Mouse (Mus musculus): ENCODE results near the gene Smarcc2. TPM values are rescaled to one million over a fixed set of nuclear protein-coding genes. Genes with fewer than 3 reads are reported as not detected.

Gene Smarcc2
- polyA plus RNA-seq, 1 experiment from 2014 or later, result 22.6 TPM

DNA sequence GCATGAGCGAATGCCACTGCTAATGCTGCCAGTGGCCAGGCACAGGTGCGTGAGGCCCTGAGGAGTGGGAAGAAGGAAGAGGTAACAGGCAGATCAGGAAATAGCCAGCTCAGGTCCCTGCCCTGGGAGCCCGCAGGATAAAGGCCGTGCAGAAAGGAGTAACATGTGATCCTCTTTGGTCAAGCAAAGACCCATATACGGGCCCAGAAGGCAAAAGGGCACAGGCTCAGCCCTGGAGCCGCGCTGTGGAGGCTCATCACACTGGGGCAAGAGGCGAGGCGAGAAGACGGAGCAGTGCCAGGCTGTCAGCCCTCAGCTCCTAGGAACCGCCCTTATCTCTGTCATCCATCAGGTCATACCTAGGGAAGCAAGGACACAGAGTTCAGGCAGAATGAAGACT is 51.3 kb downstream of the Smarcc2 start:
- no peak overlapping the region for H3K4me3 ChIP-seq (ENCODE audit: low read depth, low read length)

GRCm38 (mm10) chr10:128511189-128511588 is 52.1 kb downstream of the Smarcc2 start:
- no peaks in the 10 kb centered on the region for H3K9me3 ChIP-seq (replicated peaks; ENCODE audit: control insufficient read depth, low read length)
- peaks cover 22% of the 10 kb centered on the region for H3K4me1 ChIP-seq (ENCODE audit: control insufficient read depth, low read depth, low read length)
- H3K27ac ChIP-seq (ENCODE audit: low read length), result no peak overlapping the region
- H3K36me3 ChIP-seq (ENCODE audit: control insufficient read depth, insufficient read depth), result no peaks in the 10 kb centered on the region; the same call in 1 of the 2 replicates
- WGBS (ENCODE audit: insufficient replicate concordance), result 67% methylated on average over 9 of the region's 9 CpGs
- peak; percentile 44; the same call in 1 of the 2 replicates for ATAC-seq (ENCODE audit: low read depth)
- H3K27me3 ChIP-seq (ENCODE audit: control insufficient read depth, insufficient read depth, low read depth, low read length), result no peaks in the 10 kb centered on the region
- H3K4me3 ChIP-seq (ENCODE audit: low read depth, low read length), result no peak overlapping the region
- H3K9ac ChIP-seq (ENCODE audit: low read depth, low read length), result no peak overlapping the region
- no peak overlapping the region for H3K4me2 ChIP-seq (ENCODE audit: low read depth, low read length)

More for the DNA sequence above, 51.3 kb downstream of the Smarcc2 start:
- no peaks in the 10 kb centered on the region; the same call in 1 of the 2 replicates for H3K36me3 ChIP-seq (ENCODE audit: control insufficient read depth, insufficient read depth)
- no peaks in the 10 kb centered on the region for H3K27me3 ChIP-seq (ENCODE audit: control insufficient read depth, insufficient read depth, low read depth, low read length)
- 83% methylated on average over 11 of the region's 11 CpGs for WGBS (ENCODE audit: insufficient replicate concordance)
- no peak overlapping the region for H3K4me2 ChIP-seq (ENCODE audit: low read depth, low read length)
- no peaks in the 10 kb centered on the region for H3K9me3 ChIP-seq (replicated peaks; ENCODE audit: control insufficient read depth, low read length)
- no peak for ATAC-seq (ENCODE audit: low read depth)
- H3K9ac ChIP-seq (ENCODE audit: low read depth, low read length), result no peak overlapping the region
- peaks cover 17% of the 10 kb centered on the region for H3K4me1 ChIP-seq (ENCODE audit: control insufficient read depth, low read depth, low read length)
- H3K27ac ChIP-seq (ENCODE audit: low read length), result no peak overlapping the region

DNA sequence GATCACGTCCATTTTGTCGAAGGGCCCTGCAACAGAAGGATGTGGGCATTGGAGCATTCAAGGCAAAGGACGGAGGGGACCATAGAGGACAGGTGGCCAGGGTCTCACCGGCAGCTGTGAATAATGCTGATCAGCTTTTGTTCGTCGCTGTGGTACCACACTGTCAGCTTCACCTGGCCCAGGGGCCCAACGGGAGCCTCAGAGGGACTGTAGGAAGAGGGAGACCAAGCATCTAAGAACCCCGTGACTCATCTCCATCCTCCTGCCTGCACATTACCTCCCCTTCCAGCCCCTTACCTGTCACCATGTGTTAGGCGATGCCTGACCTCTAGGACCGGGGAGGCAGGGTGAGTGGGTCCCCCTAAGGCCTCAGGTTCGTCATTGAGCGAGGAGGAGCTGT is 52.7 kb downstream of the Smarcc2 start:
- Histone ChIP-seq H3K4me2 (ENCODE audit: low read depth, low read length) (no peak overlapping the region), H3K27ac (ENCODE audit: low read length) (no peak overlapping the region), H3K36me3 (ENCODE audit: control insufficient read depth, insufficient read depth) (no peaks in the 10 kb centered on the region; the same call in 1 of the 2 replicates), H3K4me1 (ENCODE audit: control insufficient read depth, low read depth, low read length) (peaks cover 25% of the 10 kb centered on the region), H3K9ac (ENCODE audit: low read depth, low read length) (no peak overlapping the region), H3K27me3 (ENCODE audit: control insufficient read depth, insufficient read depth, low read depth, low read length) (no peaks in the 10 kb centered on the region), H3K9me3 (replicated peaks; ENCODE audit: control insufficient read depth, low read length) (no peaks in the 10 kb centered on the region), H3K4me3 (ENCODE audit: low read depth, low read length) (no peak overlapping the region)
- 87% methylated on average over 12 of the region's 12 CpGs for WGBS (ENCODE audit: insufficient replicate concordance)
- no peak for ATAC-seq (ENCODE audit: low read depth)

- Histone ChIP-seq H3K9ac (ENCODE audit: low read depth, low read length) (no peak overlapping the region), H3K36me3 (ENCODE audit: control insufficient read depth, insufficient read depth) (peaks cover 7% of the 10 kb centered on the region), H3K4me3 (ENCODE audit: low read depth, low read length) (no peak overlapping the region), H3K4me2 (ENCODE audit: low read depth, low read length) (no peak overlapping the region), H3K4me1 (ENCODE audit: control insufficient read depth, low read depth, low read length) (peaks cover 28% of the 10 kb centered on the region), H3K9me3 (replicated peaks; ENCODE audit: control insufficient read depth, low read length) (no peaks in the 10 kb centered on the region), H3K27me3 (ENCODE audit: control insufficient read depth, insufficient read depth, low read depth, low read length) (no peaks in the 10 kb centered on the region), H3K27ac (ENCODE audit: low read length) (no peak overlapping the region)
- WGBS (ENCODE audit: insufficient replicate concordance), result 69% methylated on average over 4 of the region's 4 CpGs
- ATAC-seq (ENCODE audit: low read depth), result peak; percentile 40
These were observed 56.0 kb downstream of the Smarcc2 start for GRCm38 (mm10) chr10:128515044-128515443.

- Histone ChIP-seq H3K4me2 (ENCODE audit: low read depth, low read length) (no peak overlapping the region), H3K4me3 (ENCODE audit: low read depth, low read length) (no peak overlapping the region), H3K4me1 (ENCODE audit: control insufficient read depth, low read depth, low read length) (peaks cover 20% of the 10 kb centered on the region), H3K9me3 (replicated peaks; ENCODE audit: control insufficient read depth, low read length) (no peaks in the 10 kb centered on the region), H3K27me3 (ENCODE audit: control insufficient read depth, insufficient read depth, low read depth, low read length) (no peaks in the 10 kb centered on the region), H3K9ac (ENCODE audit: low read depth, low read length) (no peak overlapping the region), H3K36me3 (ENCODE audit: control insufficient read depth, insufficient read depth) (peaks cover 9% of the 10 kb centered on the region), H3K27ac (ENCODE audit: low read length) (no peak overlapping the region)
- 64% methylated on average over 20 of the region's 20 CpGs for WGBS (ENCODE audit: insufficient replicate concordance)
- ATAC-seq (ENCODE audit: low read depth), result peak; percentile 12; the same call in 1 of the 2 replicates
These were observed 57.0 kb downstream of the Smarcc2 start for GRCm38 (mm10) chr10:128516029-128516428.

GRCm38 (mm10) chr10:128516677-128517076 is 57.6 kb downstream of the Smarcc2 start:
- Histone ChIP-seq H3K36me3 (ENCODE audit: control insufficient read depth, insufficient read depth) (peaks cover 9% of the 10 kb centered on the region), H3K4me2 (ENCODE audit: low read depth, low read length) (no peak overlapping the region), H3K4me3 (ENCODE audit: low read depth, low read length) (no peak overlapping the region), H3K9ac (ENCODE audit: low read depth, low read length) (no peak overlapping the region), H3K27ac (ENCODE audit: low read length) (no peak overlapping the region), H3K27me3 (ENCODE audit: control insufficient read depth, insufficient read depth, low read depth, low read length) (no peaks in the 10 kb centered on the region), H3K9me3 (replicated peaks; ENCODE audit: control insufficient read depth, low read length) (no peaks in the 10 kb centered on the region), H3K4me1 (ENCODE audit: control insufficient read depth, low read depth, low read length) (peaks cover 14% of the 10 kb centered on the region; the same call in 1 of the 2 replicates)
- WGBS (ENCODE audit: insufficient replicate concordance), result 24% methylated on average over 6 of the region's 6 CpGs
- ATAC-seq (ENCODE audit: low read depth), result no peak

DNA sequence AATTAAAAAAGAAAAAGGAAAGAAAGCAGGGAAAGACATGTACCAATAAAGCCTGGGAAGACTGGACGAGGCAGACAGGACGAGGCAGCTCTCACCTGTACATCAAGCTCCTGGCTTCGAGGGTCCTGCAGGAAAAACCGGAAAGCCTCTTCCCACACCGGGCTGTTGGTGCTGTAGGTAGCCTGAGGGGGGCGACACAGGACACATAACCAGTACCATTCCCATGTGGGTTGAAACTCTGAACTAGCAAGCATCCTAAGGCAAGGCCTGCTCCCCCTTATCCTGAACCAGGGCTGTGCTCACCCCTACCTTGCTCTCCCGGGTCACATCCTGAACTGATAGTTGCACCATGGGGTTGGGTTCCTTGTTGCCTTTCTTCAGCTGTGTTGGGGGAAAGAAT is 59.8 kb downstream of the Smarcc2 start:
- Histone ChIP-seq H3K9ac (ENCODE audit: low read depth, low read length) (no peak overlapping the region), H3K4me1 (ENCODE audit: control insufficient read depth, low read depth, low read length) (peaks cover 14% of the 10 kb centered on the region; the same call in 1 of the 2 replicates), H3K36me3 (ENCODE audit: control insufficient read depth, insufficient read depth) (peaks cover 9% of the 10 kb centered on the region), H3K4me2 (ENCODE audit: low read depth, low read length) (no peak overlapping the region), H3K4me3 (ENCODE audit: low read depth, low read length) (no peak overlapping the region), H3K27ac (ENCODE audit: low read length) (no peak overlapping the region), H3K9me3 (replicated peaks; ENCODE audit: control insufficient read depth, low read length) (no peaks in the 10 kb centered on the region), H3K27me3 (ENCODE audit: control insufficient read depth, insufficient read depth, low read depth, low read length) (no peaks in the 10 kb centered on the region)
- WGBS (ENCODE audit: insufficient replicate concordance), result 74% methylated on average over 7 of the region's 7 CpGs
- no peak for ATAC-seq (ENCODE audit: low read depth)

DNA sequence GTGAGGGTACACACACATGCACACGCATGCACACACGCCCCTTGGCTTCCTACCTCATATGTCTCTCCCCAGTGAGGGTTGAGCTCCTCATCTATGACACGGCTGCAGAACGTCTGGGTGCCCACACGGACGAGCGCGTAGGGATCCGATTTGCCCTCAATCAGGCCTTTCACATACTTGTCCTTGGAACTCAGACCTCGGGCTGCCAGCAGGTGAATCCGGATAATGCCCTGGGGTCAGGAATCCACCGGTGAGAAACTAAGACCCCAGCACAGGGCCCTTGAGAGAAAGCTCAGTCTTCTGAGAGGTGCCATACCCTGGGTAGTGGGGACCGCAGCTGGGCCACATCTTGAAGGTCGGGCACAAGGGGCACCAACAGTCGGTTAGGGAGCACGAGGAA is 61.5 kb downstream of the Smarcc2 start:
- Histone ChIP-seq H3K27me3 (ENCODE audit: control insufficient read depth, insufficient read depth, low read depth, low read length) (no peaks in the 10 kb centered on the region), H3K4me2 (ENCODE audit: low read depth, low read length) (no peak overlapping the region), H3K36me3 (ENCODE audit: control insufficient read depth, insufficient read depth) (peaks cover 9% of the 10 kb centered on the region), H3K9me3 (replicated peaks; ENCODE audit: control insufficient read depth, low read length) (no peaks in the 10 kb centered on the region), H3K27ac (ENCODE audit: low read length) (no peak overlapping the region), H3K9ac (ENCODE audit: low read depth, low read length) (no peak overlapping the region), H3K4me1 (ENCODE audit: control insufficient read depth, low read depth, low read length) (peaks cover 22% of the 10 kb centered on the region), H3K4me3 (ENCODE audit: low read depth, low read length) (no peak overlapping the region)
- ATAC-seq (ENCODE audit: low read depth), result no peak
- WGBS (ENCODE audit: insufficient replicate concordance), result 85% methylated on average over 16 of the region's 16 CpGs

- H3K4me3 ChIP-seq (ENCODE audit: low read depth, low read length), result no peak overlapping the region
- no peaks in the 10 kb centered on the region for H3K27me3 ChIP-seq (ENCODE audit: control insufficient read depth, insufficient read depth, low read depth, low read length)
- H3K4me1 ChIP-seq (ENCODE audit: control insufficient read depth, low read depth, low read length), result peaks cover 18% of the 10 kb centered on the region
- 67% methylated on average over 6 of the region's 6 CpGs for WGBS (ENCODE audit: insufficient replicate concordance)
- H3K27ac ChIP-seq (ENCODE audit: low read length), result no peak overlapping the region
- no peak for ATAC-seq (ENCODE audit: low read depth)
- H3K9me3 ChIP-seq (replicated peaks; ENCODE audit: control insufficient read depth, low read length), result no peaks in the 10 kb centered on the region
- no peak overlapping the region for H3K9ac ChIP-seq (ENCODE audit: low read depth, low read length)
- H3K4me2 ChIP-seq (ENCODE audit: low read depth, low read length), result no peak overlapping the region
- peaks cover 9% of the 10 kb centered on the region for H3K36me3 ChIP-seq (ENCODE audit: control insufficient read depth, insufficient read depth)
These were observed 63.3 kb downstream of the Smarcc2 start for GRCm38 (mm10) chr10:128522351-128522750.
